Mouse (Mus musculus): ENCODE measurements around the gene Qpct. TPM values are rescaled to one million over a fixed set of nuclear protein-coding genes. Genes with fewer than 3 reads are reported as not detected.

The Qpct gene
- polyA plus RNA-seq, 1 experiment from 2014 or later, result 8.2 TPM

DNA sequence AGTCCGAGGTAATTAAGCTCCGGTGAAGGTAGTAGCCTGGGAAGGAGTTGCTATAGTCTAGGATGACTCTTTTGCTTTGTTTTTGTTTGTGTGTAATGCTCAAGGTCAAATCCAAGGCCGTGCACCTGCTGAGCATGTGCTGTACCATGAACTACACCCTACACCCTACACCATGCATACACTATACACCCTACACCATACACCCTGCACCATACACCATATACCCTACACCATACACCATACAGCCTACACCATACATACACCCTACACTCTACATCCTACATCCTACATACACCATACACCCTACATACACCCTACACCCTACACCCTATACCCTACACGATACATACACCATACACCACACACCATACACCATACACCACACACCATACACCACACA, 18.9 kb upstream of the Qpct start:
- H3K27ac ChIP-seq, result no peak overlapping the region
- no peak overlapping the region for H3K4me2 ChIP-seq (replicated peaks)
- ATAC-seq (ENCODE audit: low FRiP score, low read depth), result no peak
- H3K4me1 ChIP-seq, result no peaks in the 10 kb centered on the region
- no peaks in the 10 kb centered on the region for H3K36me3 ChIP-seq
- no peaks in the 10 kb centered on the region for H3K27me3 ChIP-seq (replicated peaks)
- no peak overlapping the region for H3K9ac ChIP-seq
- 89% methylated on average over 4 of the region's 4 CpGs for WGBS
- no peaks in the 10 kb centered on the region for H3K9me3 ChIP-seq
- no peak overlapping the region for H3K4me3 ChIP-seq

GRCm38 (mm10) chr17:79039660-79040059, 12.0 kb upstream of the Qpct start:
- Histone ChIP-seq H3K27ac (no peak overlapping the region), H3K9me3 (no peaks in the 10 kb centered on the region), H3K36me3 (no peaks in the 10 kb centered on the region), H3K4me1 (no peaks in the 10 kb centered on the region), H3K4me2 (replicated peaks) (no peak overlapping the region), H3K9ac (no peak overlapping the region), H3K4me3 (no peak overlapping the region), H3K27me3 (replicated peaks) (no peaks in the 10 kb centered on the region)
- ATAC-seq (ENCODE audit: low FRiP score, low read depth), result no peak

GRCm38 (mm10) chr17:79043705-79044104, 8.0 kb upstream of the Qpct start:
- Histone ChIP-seq H3K4me1 (no peaks in the 10 kb centered on the region), H3K4me3 (no peak overlapping the region), H3K9me3 (no peaks in the 10 kb centered on the region), H3K9ac (no peak overlapping the region), H3K4me2 (replicated peaks) (no peak overlapping the region), H3K27ac (no peak overlapping the region), H3K27me3 (replicated peaks) (no peaks in the 10 kb centered on the region), H3K36me3 (no peaks in the 10 kb centered on the region)
- 84% methylated on average over 2 of the region's 2 CpGs for WGBS
- ATAC-seq (ENCODE audit: low FRiP score, low read depth), result no peak

DNA sequence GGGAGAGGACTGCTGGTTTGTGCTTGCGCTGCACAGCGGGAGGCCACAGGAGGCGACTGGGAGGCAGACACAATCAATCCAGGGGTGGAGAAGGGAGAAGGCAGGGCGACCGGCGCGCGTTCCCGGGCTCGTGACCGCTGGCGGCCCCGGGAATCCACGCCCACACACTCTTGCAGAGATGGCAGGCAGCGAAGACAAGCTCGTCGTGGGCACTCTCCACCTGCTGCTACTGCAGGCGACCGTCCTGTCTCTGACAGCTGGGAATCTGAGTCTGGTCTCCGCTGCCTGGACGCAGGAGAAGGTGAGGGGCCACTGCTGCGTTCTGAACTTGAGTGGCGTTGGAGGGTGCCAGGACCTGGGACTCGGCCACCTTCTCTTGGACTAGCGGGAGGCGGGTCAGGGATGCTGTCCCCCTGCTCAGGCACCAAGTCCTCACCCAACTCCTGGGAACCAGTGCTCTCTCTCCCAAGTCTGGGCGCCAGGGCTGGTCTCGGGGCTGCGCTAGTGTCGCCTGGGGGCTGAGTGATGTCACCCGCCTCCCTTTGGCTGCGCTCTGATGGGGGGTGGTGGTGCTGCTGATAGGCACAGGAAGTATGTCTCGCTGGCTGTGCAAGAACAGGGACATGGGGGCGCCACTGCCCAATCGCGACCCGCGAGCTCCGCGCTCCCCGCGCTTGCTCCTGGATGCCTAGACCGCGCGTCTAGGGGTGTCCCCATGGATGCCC, 544 bp downstream of the Qpct start:
- no peaks in the 10 kb centered on the region for H3K9me3 ChIP-seq
- H3K27ac ChIP-seq, result no peak overlapping the region
- under 1% methylated on average over 45 of the region's 45 CpGs for WGBS
- peak overlapping the region; percentile 44 for H3K4me3 ChIP-seq
- peak overlapping the region; percentile 41 for H3K9ac ChIP-seq
- H3K36me3 ChIP-seq, result no peaks in the 10 kb centered on the region
- ATAC-seq (ENCODE audit: low FRiP score, low read depth), result peak; percentile 93
- H3K27me3 ChIP-seq (replicated peaks), result peaks cover 9% of the 10 kb centered on the region
- H3K4me2 ChIP-seq (replicated peaks), result peak overlapping the region; percentile 76
- H3K4me1 ChIP-seq, result no peaks in the 10 kb centered on the region

DNA sequence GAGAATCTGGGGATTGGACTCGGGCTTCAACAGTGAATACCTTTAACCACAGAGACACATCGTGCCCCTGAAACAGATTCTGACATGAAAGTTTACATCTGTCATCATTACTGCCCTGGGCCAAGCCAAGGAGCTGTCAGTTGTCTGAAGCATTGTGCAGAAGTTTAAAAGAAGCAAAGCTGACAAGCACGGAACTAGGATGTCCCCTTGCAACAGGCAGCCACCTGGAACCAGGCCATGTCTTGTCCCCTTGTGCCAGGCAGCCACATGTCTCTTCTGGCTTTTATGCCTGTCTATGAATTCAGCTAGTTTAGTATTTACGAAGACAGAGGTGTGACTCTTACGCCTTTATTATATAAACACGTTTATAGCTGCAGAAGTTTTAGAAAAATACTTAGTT, 6.6 kb downstream of the Qpct start:
- no peak overlapping the region for H3K4me2 ChIP-seq (replicated peaks)
- peaks cover 6% of the 10 kb centered on the region for H3K27me3 ChIP-seq (replicated peaks)
- no peak for ATAC-seq (ENCODE audit: low FRiP score, low read depth)
- WGBS, result 82% methylated on average over 6 of the region's 6 CpGs
- no peaks in the 10 kb centered on the region for H3K4me1 ChIP-seq
- H3K27ac ChIP-seq, result no peak overlapping the region
- no peaks in the 10 kb centered on the region for H3K9me3 ChIP-seq
- no peaks in the 10 kb centered on the region for H3K36me3 ChIP-seq
- no peak overlapping the region for H3K9ac ChIP-seq
- no peak overlapping the region for H3K4me3 ChIP-seq

DNA sequence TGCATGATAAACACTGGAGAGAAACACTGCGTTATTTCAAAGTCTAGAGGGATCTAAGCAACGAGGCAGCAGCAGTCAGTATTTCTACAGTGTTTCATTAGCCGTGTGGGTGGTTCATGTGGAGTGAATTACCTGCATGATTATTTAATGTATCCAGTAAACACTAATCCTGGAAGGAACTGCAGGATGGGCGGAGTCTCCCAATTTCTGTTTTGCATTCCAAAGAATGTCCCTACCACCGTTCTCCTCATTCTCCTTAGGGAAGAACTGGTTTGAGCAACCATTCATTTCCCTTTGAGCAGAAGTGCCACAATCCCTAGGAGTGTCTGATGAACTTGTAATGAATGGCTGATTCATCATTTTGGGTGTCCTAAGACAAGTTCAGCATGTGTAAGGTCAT, 8.5 kb downstream of the Qpct start:
- Histone ChIP-seq H3K27me3 (replicated peaks) (no peaks in the 10 kb centered on the region), H3K4me2 (replicated peaks) (no peak overlapping the region), H3K4me3 (no peak overlapping the region), H3K9ac (no peak overlapping the region), H3K9me3 (no peaks in the 10 kb centered on the region), H3K27ac (no peak overlapping the region), H3K36me3 (no peaks in the 10 kb centered on the region), H3K4me1 (no peaks in the 10 kb centered on the region)
- ATAC-seq (ENCODE audit: low FRiP score, low read depth), result no peak
- 80% methylated on average over 5 of the region's 5 CpGs for WGBS

DNA sequence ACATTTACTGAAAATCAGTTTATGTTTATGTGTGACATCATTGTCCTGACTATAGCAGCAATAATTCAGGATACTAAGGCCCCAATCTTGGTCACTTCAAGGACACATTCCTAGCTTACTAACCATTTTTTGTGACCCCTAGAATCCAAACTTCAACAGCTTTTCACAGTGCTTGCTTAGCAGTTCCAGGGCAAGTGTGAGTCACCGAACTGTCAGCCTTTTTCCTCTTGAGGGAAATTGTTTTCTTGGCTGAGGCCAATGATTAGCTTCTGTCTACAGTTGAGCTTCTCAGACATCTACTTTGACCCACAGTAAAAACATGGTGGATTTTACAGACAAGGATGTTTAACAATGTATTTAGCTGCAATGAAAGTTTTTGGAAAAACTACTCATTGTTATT, 12.5 kb downstream of the Qpct start:
- H3K4me3 ChIP-seq, result no peak overlapping the region
- WGBS, result 83% methylated on average over 1 of the region's 1 CpGs
- no peak for ATAC-seq (ENCODE audit: low FRiP score, low read depth)
- no peak overlapping the region for H3K4me2 ChIP-seq (replicated peaks)
- H3K36me3 ChIP-seq, result no peaks in the 10 kb centered on the region
- H3K4me1 ChIP-seq, result peaks cover 3% of the 10 kb centered on the region; the same call in 1 of the 2 replicates
- H3K27ac ChIP-seq, result no peak overlapping the region
- H3K9me3 ChIP-seq, result no peaks in the 10 kb centered on the region
- no peaks in the 10 kb centered on the region for H3K27me3 ChIP-seq (replicated peaks)
- H3K9ac ChIP-seq, result no peak overlapping the region

DNA sequence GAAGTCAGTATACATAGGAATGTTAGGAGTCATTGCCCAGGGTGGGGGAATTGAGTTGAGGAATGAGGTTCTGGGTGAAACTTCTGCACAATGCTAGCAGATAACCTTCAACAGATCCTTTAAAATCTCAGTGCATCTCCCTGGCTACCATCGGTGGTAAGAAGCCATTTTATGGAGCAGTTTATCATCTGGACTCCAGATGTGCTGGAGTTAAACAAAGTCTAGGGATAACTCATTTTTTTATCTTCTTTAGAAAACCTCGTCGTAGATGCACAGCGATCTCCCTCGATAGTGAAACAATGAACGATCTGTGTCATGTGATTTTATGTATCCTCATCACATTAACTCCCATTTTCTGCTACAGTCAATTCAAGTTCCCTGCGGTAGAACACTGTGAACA, 16.9 kb downstream of the Qpct start:
- no peaks in the 10 kb centered on the region for H3K9me3 ChIP-seq
- no peaks in the 10 kb centered on the region for H3K27me3 ChIP-seq (replicated peaks)
- H3K4me2 ChIP-seq (replicated peaks), result no peak overlapping the region
- no peak for ATAC-seq (ENCODE audit: low FRiP score, low read depth)
- no peak overlapping the region for H3K9ac ChIP-seq
- H3K4me3 ChIP-seq, result no peak overlapping the region
- WGBS, result 59% methylated on average over 7 of the region's 7 CpGs
- peaks cover 4% of the 10 kb centered on the region; the same call in 1 of the 2 replicates for H3K4me1 ChIP-seq
- H3K27ac ChIP-seq, result no peak overlapping the region
- H3K36me3 ChIP-seq, result no peaks in the 10 kb centered on the region

- H3K4me2 ChIP-seq (replicated peaks), result no peak overlapping the region
- ATAC-seq (ENCODE audit: low FRiP score, low read depth), result no peak
- 54% methylated on average over 4 of the region's 4 CpGs for WGBS
- H3K27me3 ChIP-seq (replicated peaks), result no peaks in the 10 kb centered on the region
- no peaks in the 10 kb centered on the region for H3K9me3 ChIP-seq
- peaks cover 4% of the 10 kb centered on the region; the same call in 1 of the 2 replicates for H3K4me1 ChIP-seq
- H3K27ac ChIP-seq, result no peak overlapping the region
- no peaks in the 10 kb centered on the region for H3K36me3 ChIP-seq
- no peak overlapping the region for H3K4me3 ChIP-seq
- no peak overlapping the region for H3K9ac ChIP-seq
These were observed 17.3 kb downstream of the Qpct start for GRCm38 (mm10) chr17:79069019-79069418.

DNA sequence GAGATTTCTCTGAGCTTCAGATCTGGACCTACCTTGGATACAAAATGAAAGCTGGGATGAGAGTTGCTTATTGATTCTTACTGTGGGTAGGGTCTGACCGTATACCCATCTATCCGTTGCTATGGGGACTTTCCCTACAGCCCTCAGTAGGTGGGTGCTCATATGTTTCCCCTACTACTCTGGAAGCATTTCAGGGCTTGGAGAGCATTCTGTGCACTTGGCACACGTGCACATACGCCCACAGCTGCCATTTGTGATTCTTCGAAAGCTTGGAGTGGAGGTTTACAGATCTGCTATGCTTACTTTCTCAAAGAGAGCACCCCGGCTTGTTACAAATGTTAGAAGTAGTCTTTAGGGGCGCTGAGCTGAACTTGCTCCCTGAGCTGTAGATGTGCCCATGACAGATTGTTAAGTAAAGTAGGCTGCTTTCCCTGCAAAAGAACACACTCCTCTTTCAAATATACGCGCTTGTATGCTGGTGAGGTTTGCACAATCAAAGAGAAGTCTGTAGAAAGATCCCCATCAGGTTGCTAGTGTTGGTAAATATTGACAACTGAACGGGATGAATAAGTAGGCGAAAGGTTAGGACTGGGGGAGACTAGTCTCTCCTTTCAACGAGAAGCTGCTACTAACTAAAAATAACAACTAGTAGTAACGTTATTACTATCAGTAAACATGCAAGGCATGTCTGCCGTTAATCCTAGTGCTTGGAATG, 18.2 kb downstream of the Qpct start:
- peaks cover 4% of the 10 kb centered on the region; the same call in 1 of the 2 replicates for H3K4me1 ChIP-seq
- WGBS, result 92% methylated on average over 14 of the region's 14 CpGs
- no peaks in the 10 kb centered on the region for H3K27me3 ChIP-seq (replicated peaks)
- no peak overlapping the region for H3K27ac ChIP-seq
- H3K4me3 ChIP-seq, result no peak overlapping the region
- H3K36me3 ChIP-seq, result no peaks in the 10 kb centered on the region
- no peaks in the 10 kb centered on the region for H3K9me3 ChIP-seq
- no peak overlapping the region for H3K9ac ChIP-seq
- no peak overlapping the region for H3K4me2 ChIP-seq (replicated peaks)
- ATAC-seq (ENCODE audit: low FRiP score, low read depth), result no peak

GRCm38 (mm10) chr17:79071951-79072350, 20.2 kb downstream of the Qpct start:
- Histone ChIP-seq H3K4me3 (no peak overlapping the region), H3K36me3 (no peaks in the 10 kb centered on the region), H3K4me1 (peaks cover 4% of the 10 kb centered on the region; the same call in 1 of the 2 replicates), H3K27me3 (replicated peaks) (no peaks in the 10 kb centered on the region), H3K9ac (no peak overlapping the region), H3K4me2 (replicated peaks) (no peak overlapping the region), H3K27ac (no peak overlapping the region), H3K9me3 (no peaks in the 10 kb centered on the region)
- ATAC-seq (ENCODE audit: low FRiP score, low read depth), result no peak
- WGBS, result 73% methylated on average over 11 of the region's 11 CpGs

- WGBS, result 88% methylated on average over 8 of the region's 8 CpGs
- no peak overlapping the region for H3K9ac ChIP-seq
These were observed 25.5 kb downstream of the Qpct start for GRCm38 (mm10) chr17:79076974-79077847.

More at GRCm38 (mm10) chr17:79076974-79077847, 25.5 kb downstream of the Qpct start:
- Histone ChIP-seq H3K27ac (no peak overlapping the region), H3K4me3 (no peak overlapping the region), H3K36me3 (no peaks in the 10 kb centered on the region), H3K9me3 (no peaks in the 10 kb centered on the region), H3K4me1 (no peaks in the 10 kb centered on the region), H3K4me2 (replicated peaks) (no peak overlapping the region), H3K27me3 (replicated peaks) (no peaks in the 10 kb centered on the region)
- no peak for ATAC-seq (ENCODE audit: low FRiP score, low read depth)

All from neural tube, embryonic 12.5 days (tissue).